Mouse (Mus musculus): ENCODE results near the gene Ddx4.

Ddx4 gene

GRCm38 (mm10) chr13:112652205-112652604 is at the start of gene Ddx4:
Ddx4 (minus strand) TSS chr13:112652475.
- CTCF ChIA-PET = no interaction called here
- POLR2A ChIA-PET = interaction anchor here in 1 of 4 experiments (1.5 kb wide), 1 partner anchor 8 kb away, joined by 3 read pairs; the partner anchor contains the start of gene Slc38a9

GRCm38 (mm10) chr13:112701256-112701655 is 49.0 kb upstream of the Ddx4 start:
- ChIA-PET POLR2A (interaction anchor here in 1 of 4 experiments (1.1 kb wide), 1 partner anchor 117 kb away, joined by 3 read pairs; no protein-coding TSS in a partner anchor), CTCF (no interaction called here)

GRCm38 (mm10) chr13:112695526-112696240 is 43.4 kb upstream of the Ddx4 start:
- CTCF ChIA-PET = interaction anchor here in 1 of 4 experiments (1.4 kb wide), 1 partner anchor 18 kb away, joined by 3 read pairs; no protein-coding TSS in a partner anchor
- POLR2A ChIA-PET = no interaction called here

GRCm38 (mm10) chr13:112692870-112693553 is 40.7 kb upstream of the Ddx4 start:
- ChIA-PET POLR2A (no interaction called here), CTCF (no interaction called here)

- ChIA-PET CTCF (no interaction called here), POLR2A (interaction anchor here in 2 of 4 experiments (0.6 kb wide), 2 partner anchors 61 to 69 kb away, joined by 3 to 4 read pairs; no protein-coding TSS in a partner anchor)
Observed at GRCm38 (mm10) chr13:112686155-112686554, 33.9 kb upstream of the Ddx4 start.

- POLR2A ChIA-PET = no interaction called here
- CTCF ChIA-PET = no interaction called here
Observed at GRCm38 (mm10) chr13:112683970-112684369, 31.7 kb upstream of the Ddx4 start.

- ChIA-PET CTCF (interaction anchor here in 1 of 4 experiments (0.7 kb wide), 1 partner anchor 9 kb away, joined by 3 read pairs; no protein-coding TSS in a partner anchor), POLR2A (interaction anchor here in 1 of 4 experiments (0.6 kb wide), 1 partner anchor 79 kb away, joined by 3 read pairs; no protein-coding TSS in a partner anchor)
Observed at GRCm38 (mm10) chr13:112683312-112683711, 31.0 kb upstream of the Ddx4 start.

- CTCF ChIA-PET = interaction anchor here (0.6 to 1.2 kb wide), 15 partner anchors 13 to 490 kb away, joined by 3 to 6 read pairs (median 3); no protein-coding TSS in a partner anchor
- POLR2A ChIA-PET = interaction anchor here in 2 of 4 experiments (0.8 to 1.4 kb wide), 6 partner anchors 12 to 178 kb away, joined by 3 to 6 read pairs (median 4); partner anchors contain the start of genes Plpp1 (in 1 of the 2) and Slc38a9 (in 1 of the 2)
Observed at GRCm38 (mm10) chr13:112678154-112678553, 25.9 kb upstream of the Ddx4 start.

GRCm38 (mm10) chr13:112673899-112674447 is 21.7 kb upstream of the Ddx4 start:
- ChIA-PET CTCF (interaction anchor here (0.6 to 2.7 kb wide), 59 partner anchors 9 to 583 kb away, joined by 3 to 32 read pairs (median 4); partner anchors contain the start of genes Cdc20b (in 1 of the 4), Dhx29 (in 1 of the 4), Gpx8 (in 1 of the 4) and Mcidas (in 1 of the 4)), POLR2A (interaction anchor here (0.6 to 1.9 kb wide), 13 partner anchors 14 to 362 kb away, joined by 3 to 6 read pairs (median 4); partner anchors contain the start of gene Slc38a9 (in 1 of the 4))

GRCm38 (mm10) chr13:112672797-112673196 is 20.5 kb upstream of the Ddx4 start:
- CTCF ChIA-PET = interaction anchor here (0.6 to 2.7 kb wide), 10 partner anchors 168 to 365 kb away, joined by 3 to 32 read pairs (median 6); partner anchors contain the start of gene Cdc20b (in 1 of the 4)
- POLR2A ChIA-PET = interaction anchor here in 3 of 4 experiments (0.6 to 1.3 kb wide), 5 partner anchors 9 to 254 kb away, joined by 3 to 5 read pairs (median 3); partner anchors contain the start of gene Slc38a9 (in 1 of the 3)

GRCm38 (mm10) chr13:112671708-112672107 is 19.4 kb upstream of the Ddx4 start:
- CTCF ChIA-PET = interaction anchor here in 1 of 4 experiments (0.9 to 1.2 kb wide), 2 partner anchors 298 to 366 kb away, joined by 3 to 4 read pairs; no protein-coding TSS in a partner anchor

GRCm38 (mm10) chr13:112667215-112667614 is 14.9 kb upstream of the Ddx4 start:
- POLR2A ChIA-PET = interaction anchor here in 2 of 4 experiments (0.6 to 1.6 kb wide), 4 partner anchors 10 to 157 kb away, joined by 3 to 4 read pairs (median 3); no protein-coding TSS in a partner anchor
- CTCF ChIA-PET = interaction anchor here in 1 of 4 experiments (1.3 kb wide), 1 partner anchor 369 kb away, joined by 3 read pairs; no protein-coding TSS in a partner anchor

More at GRCm38 (mm10) chr13:112671708-112672107, 19.4 kb upstream of the Ddx4 start:
- POLR2A ChIA-PET = no interaction called here

- CTCF ChIA-PET = interaction anchor here in 1 of 4 experiments (1.3 kb wide), 1 partner anchor 369 kb away, joined by 3 read pairs; no protein-coding TSS in a partner anchor
- POLR2A ChIA-PET = interaction anchor here in 2 of 4 experiments (0.6 to 1.6 kb wide), 4 partner anchors 11 to 157 kb away, joined by 3 to 4 read pairs (median 3); no protein-coding TSS in a partner anchor
Observed at GRCm38 (mm10) chr13:112666433-112667024, 14.3 kb upstream of the Ddx4 start.

GRCm38 (mm10) chr13:112661687-112662086 is 9.4 kb upstream of the Ddx4 start:
- ChIA-PET POLR2A (interaction anchor here in 2 of 4 experiments (1.0 to 1.7 kb wide), 2 partner anchors 16 to 82 kb away, joined by 3 to 6 read pairs; no protein-coding TSS in a partner anchor), CTCF (interaction anchor here in 1 of 4 experiments (0.7 kb wide), 1 partner anchor 12 kb away, joined by 3 read pairs; no protein-coding TSS in a partner anchor)

GRCm38 (mm10) chr13:112660574-112661381 is 8.5 kb upstream of the Ddx4 start, which contains the start of gene Slc38a9:
Slc38a9 (plus strand) TSS chr13:112660751.
- CTCF ChIA-PET = interaction anchor here in 3 of 4 experiments (0.6 to 1.2 kb wide), 6 partner anchors 13 to 590 kb away, joined by 3 to 4 read pairs (median 3); partner anchors contain the start of gene Cdc20b (in 1 of the 3)
- POLR2A ChIA-PET = interaction anchor here (0.6 to 1.7 kb wide), 17 partner anchors 9 to 707 kb away, joined by 3 to 6 read pairs (median 3); partner anchors contain the start of genes Ccno (in 1 of the 4), Ddx4 (in 1 of the 4), Dhx29 (in 1 of the 4) and Il6st (in 1 of the 4)

- POLR2A ChIA-PET = interaction anchor here (0.6 to 1.7 kb wide), 16 partner anchors 8 to 706 kb away, joined by 3 to 6 read pairs (median 3); partner anchors contain the start of genes Ccno (in 1 of the 4), Ddx4 (in 1 of the 4), Dhx29 (in 1 of the 4) and Il6st (in 1 of the 4)
- CTCF ChIA-PET = interaction anchor here in 3 of 4 experiments (0.6 to 1.2 kb wide), 5 partner anchors 14 to 591 kb away, joined by 3 to 4 read pairs (median 3); partner anchors contain the start of gene Cdc20b (in 1 of the 3)
Observed at GRCm38 (mm10) chr13:112659986-112660573, 7.8 kb upstream of the Ddx4 start.

Data from embryonic stem cell, embryonic (primary cell).